Mouse (Mus musculus) kidney, embryonic 14.5 days (tissue): ENCODE measurements at regions not wholly inside any gene's neighbourhood (a gene's known extent, or its start where the extent isn't known, plus 50 kb on each side); places are given as distances from the start of the nearest gene placed in this dataset.

Source experiments
- ATAC-seq: fragments of 200-750 bp; cut with Nextera tagmentation; 2 replicates; pipeline ENCODE4 v1.8.0; 2017; ENCODE audit warnings: moderate number of reproducible peaks, mild to moderate bottlenecking, moderate TSS enrichment, moderate library complexity; ENCODE audit not compliant: low FRiP score, low TSS enrichment
- H3K27ac ChIP-seq: fragments of 300-500 bp; sonication (generic); 2 replicates; pipeline ENCODE4 v1.5.1; 2014; ENCODE audit warnings: low read depth, mild to moderate bottlenecking, low read length, moderate library complexity, mixed read lengths
- H3K27me3 ChIP-seq: fragments of 300-500 bp; sonication (generic); 2 replicates; pipeline ENCODE4 v1.6.1; 2014; ENCODE audit warnings: mild to moderate bottlenecking, low read length; ENCODE audit not compliant: control insufficient read depth, insufficient read depth
- H3K36me3 ChIP-seq: fragments of 300-500 bp; sonication (generic); 2 replicates; pipeline ENCODE4 v1.6.1; 2014; ENCODE audit warnings: low read length, mixed read lengths; ENCODE audit not compliant: control insufficient read depth, insufficient read depth
- H3K4me1 ChIP-seq: fragments of 300-500 bp; sonication (generic); 2 replicates; pipeline ENCODE4 v1.6.1; 2014; ENCODE audit warnings: low read length, mixed read lengths; ENCODE audit not compliant: control insufficient read depth, insufficient read depth
- H3K4me2 ChIP-seq: fragments of 300-500 bp; sonication (generic); replicated peaks from 2 replicates; pipeline ENCODE4 v1.6.1; 2014; ENCODE audit warnings: low read depth, mild to moderate bottlenecking, low read length
- H3K4me3 ChIP-seq: fragments of 300-500 bp; sonication (generic); 2 replicates; pipeline ENCODE4 v1.5.1; 2014; ENCODE audit warnings: mild to moderate bottlenecking, low read length
- H3K9ac ChIP-seq: fragments of 300-500 bp; sonication (generic); 2 replicates; pipeline ENCODE4 v1.6.1; 2014; ENCODE audit warnings: low read depth, mild to moderate bottlenecking, low read length, moderate library complexity
- H3K9me3 ChIP-seq: fragments of 300-500 bp; sonication (generic); 2 replicates; pipeline ENCODE4 v1.6.1; 2016; ENCODE audit warnings: low read length; ENCODE audit not compliant: control insufficient read depth
- WGBS: fragments of 180-500 bp; shearing (Covaris S2); extraction: QIAGEN DNeasy Blood & Tissue Kit; methylation state at CpG from one replicate; pipeline ENCODE4 v1.1.7; 2014; 5-methylcytosine and 5-hydroxymethylcytosine counted together

- H3K27ac ChIP-seq, result no peak overlapping the region
- H3K4me2 ChIP-seq, result no peak overlapping the region
- H3K9ac ChIP-seq, result no peak overlapping the region
- no peaks in the 10 kb centered on the region for H3K36me3 ChIP-seq
- no peaks in the 10 kb centered on the region for H3K27me3 ChIP-seq
- no peak overlapping the region for H3K4me3 ChIP-seq
- H3K9me3 ChIP-seq, result no peaks in the 10 kb centered on the region
- ATAC-seq, result no peak
- WGBS, result 79% methylated on average over 6 of the region's 6 CpGs
- H3K4me1 ChIP-seq, result no peaks in the 10 kb centered on the region
Measured at GRCm38 (mm10) chr1:119152776-119153175, 99.4 kb upstream of the Gli2 start.

GRCm38 (mm10) chr1:119147506-119147905 is 94.1 kb upstream of the Gli2 start:
- Histone ChIP-seq H3K36me3 (no peaks in the 10 kb centered on the region), H3K4me1 (0 out of 2 replicates have a peak, but pooled peaks cover 2% of the 10 kb centered on the region), H3K9ac (no peak overlapping the region), H3K4me2 (no peak overlapping the region), H3K27ac (no peak overlapping the region), H3K4me3 (no peak overlapping the region), H3K27me3 (no peaks in the 10 kb centered on the region), H3K9me3 (no peaks in the 10 kb centered on the region)
- no peak for ATAC-seq
- WGBS, result 80% methylated on average over 2 of the region's 2 CpGs

- WGBS, result 28% methylated on average over 11 of the region's 11 CpGs
- no peak for ATAC-seq
- H3K27ac ChIP-seq, result no peak overlapping the region
Measured at GRCm38 (mm10) chr1:119143808-119144207, 90.4 kb upstream of the Gli2 start.

GRCm38 (mm10) chr1:119129039-119129438 is 75.6 kb upstream of the Gli2 start:
- Histone ChIP-seq H3K36me3 (no peaks in the 10 kb centered on the region), H3K9me3 (no peaks in the 10 kb centered on the region), H3K27ac (no peak overlapping the region), H3K27me3 (no peaks in the 10 kb centered on the region), H3K9ac (no peak overlapping the region), H3K4me2 (no peak overlapping the region), H3K4me3 (no peak overlapping the region), H3K4me1 (no peaks in the 10 kb centered on the region)
- no peak for ATAC-seq
- WGBS, result 95% methylated on average over 3 of the region's 3 CpGs

More at GRCm38 (mm10) chr1:119143808-119144207, 90.4 kb upstream of the Gli2 start:
- no peaks in the 10 kb centered on the region for H3K27me3 ChIP-seq
- H3K9ac ChIP-seq, result no peak overlapping the region
- no peak overlapping the region for H3K4me2 ChIP-seq
- H3K4me1 ChIP-seq, result 0 out of 2 replicates have a peak, but pooled peaks cover 2% of the 10 kb centered on the region
- H3K4me3 ChIP-seq, result no peak overlapping the region
- no peaks in the 10 kb centered on the region for H3K9me3 ChIP-seq
- H3K36me3 ChIP-seq, result no peaks in the 10 kb centered on the region

- H3K36me3 ChIP-seq, result no peaks in the 10 kb centered on the region
- no peaks in the 10 kb centered on the region for H3K27me3 ChIP-seq
- ATAC-seq, result no peak
- 68% methylated on average over 6 of the region's 6 CpGs for WGBS
- H3K9ac ChIP-seq, result no peak overlapping the region
- H3K4me1 ChIP-seq, result no peaks in the 10 kb centered on the region
- H3K4me2 ChIP-seq, result no peak overlapping the region
- no peaks in the 10 kb centered on the region for H3K9me3 ChIP-seq
- H3K4me3 ChIP-seq, result no peak overlapping the region
- no peak overlapping the region for H3K27ac ChIP-seq
Measured at GRCm38 (mm10) chr1:119125561-119125960, 72.1 kb upstream of the Gli2 start.

GRCm38 (mm10) chr1:119124798-119125197 is 71.4 kb upstream of the Gli2 start:
- H3K9ac ChIP-seq, result no peak overlapping the region
- no peaks in the 10 kb centered on the region for H3K36me3 ChIP-seq
- no peaks in the 10 kb centered on the region for H3K4me1 ChIP-seq
- H3K9me3 ChIP-seq, result no peaks in the 10 kb centered on the region
- 84% methylated on average over 4 of the region's 4 CpGs for WGBS
- H3K27me3 ChIP-seq, result no peaks in the 10 kb centered on the region
- ATAC-seq, result no peak
- H3K4me3 ChIP-seq, result no peak overlapping the region
- no peak overlapping the region for H3K4me2 ChIP-seq
- no peak overlapping the region for H3K27ac ChIP-seq

GRCm38 (mm10) chr1:119124063-119124462 is 70.6 kb upstream of the Gli2 start:
- no peak overlapping the region for H3K9ac ChIP-seq
- H3K4me1 ChIP-seq, result no peaks in the 10 kb centered on the region
- no peak overlapping the region for H3K27ac ChIP-seq
- H3K36me3 ChIP-seq, result no peaks in the 10 kb centered on the region
- H3K4me3 ChIP-seq, result no peak overlapping the region
- no peak overlapping the region for H3K4me2 ChIP-seq
- H3K9me3 ChIP-seq, result no peaks in the 10 kb centered on the region
- no peak for ATAC-seq
- WGBS, result 72% methylated on average over 2 of the region's 2 CpGs
- no peaks in the 10 kb centered on the region for H3K27me3 ChIP-seq

GRCm38 (mm10) chr1:119123402-119123801 is 70.0 kb upstream of the Gli2 start:
- H3K4me1 ChIP-seq, result no peaks in the 10 kb centered on the region
- H3K4me3 ChIP-seq, result no peak overlapping the region
- no peak overlapping the region for H3K4me2 ChIP-seq
- no peaks in the 10 kb centered on the region for H3K27me3 ChIP-seq
- no peak overlapping the region for H3K27ac ChIP-seq
- H3K9me3 ChIP-seq, result no peaks in the 10 kb centered on the region
- 34% methylated on average over 3 of the region's 3 CpGs for WGBS
- no peak for ATAC-seq
- no peaks in the 10 kb centered on the region for H3K36me3 ChIP-seq
- H3K9ac ChIP-seq, result no peak overlapping the region

- Histone ChIP-seq H3K36me3 (no peaks in the 10 kb centered on the region), H3K4me2 (no peak overlapping the region), H3K9me3 (no peaks in the 10 kb centered on the region), H3K4me3 (no peak overlapping the region), H3K27me3 (no peaks in the 10 kb centered on the region), H3K9ac (no peak overlapping the region), H3K27ac (no peak overlapping the region), H3K4me1 (no peaks in the 10 kb centered on the region)
- 62% methylated on average over 6 of the region's 6 CpGs for WGBS
- no peak for ATAC-seq
Measured at GRCm38 (mm10) chr1:119122975-119123374, 69.6 kb upstream of the Gli2 start.
